Mouse (Mus musculus) embryonic fibroblast, embryonic 13.5 days (primary cell): ENCODE results near the gene Klrb1b.

ENCODE experiments used
- CTCF ChIP-seq: IDR thresholded peaks from 2 replicates; pipeline ENCODE4 v1.5.1; 2011; ENCODE audit warnings: mild to moderate bottlenecking, control low read depth, low read length, moderate library complexity, borderline replicate concordance; ENCODE audit not compliant: insufficient read depth
- POLR2A ChIP-seq: IDR thresholded peaks from 2 replicates; pipeline ENCODE4 v1.6.1; 2011; ENCODE audit warnings: low read depth, mild to moderate bottlenecking, control low read depth, low read length, moderate library complexity

GRCm38 (mm10) chr6:128841327-128842089 is 15.4 kb upstream of the Klrb1b start:
- no peak for TF ChIP-seq CTCF
- TF ChIP-seq POLR2A = no peak
